8 mouse cellular contexts compared by ENCODE assay signal in the genomic region with DNA sequence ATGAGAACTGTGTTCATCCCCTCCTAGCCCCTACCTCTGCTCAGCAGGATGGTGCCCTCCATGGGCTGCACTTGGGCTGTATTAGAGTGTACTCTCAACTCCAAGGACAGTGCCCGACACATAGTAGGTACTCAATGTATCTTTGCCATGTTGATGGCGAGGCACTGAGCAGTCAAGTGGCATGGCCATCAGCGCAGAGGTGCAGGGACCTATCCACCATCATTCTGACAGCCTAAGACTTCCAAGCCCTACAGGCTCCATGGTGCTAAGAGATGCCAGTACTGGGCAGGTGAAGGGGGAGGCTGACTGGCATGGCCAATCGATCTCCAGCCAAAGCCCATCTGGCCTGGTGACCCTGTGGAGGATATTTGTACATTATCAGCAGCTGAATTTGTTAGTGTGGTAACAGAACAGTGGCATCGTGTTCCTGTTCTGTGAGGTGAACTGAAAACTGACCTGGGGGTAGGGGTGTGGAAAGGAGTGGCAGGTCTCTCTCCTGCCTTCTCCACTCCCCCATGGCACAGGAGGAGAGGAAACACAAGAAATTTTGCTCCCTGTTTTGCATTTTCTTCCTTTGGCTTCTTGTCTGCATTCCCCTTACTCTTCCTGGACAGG.
A peak's percentile ranks its signal among the peaks of the same experiment; 100 is the strongest.
DNase-seq lines count a peak whose midpoint lies in the region; ATAC-seq and TF ChIP-seq lines count a peak whose summit lies in the region.
"Had no signal": no experiment of that assay in that cellular context is flagged by ENCODE, and none has a peak within 500 bp of the region (broad histone marks: within the 10 kb centered on the region; RNA-seq: fewer than 3 reads in every experiment).

No protein-coding gene starts in this region.

- no peak overlapping the region for H3K4me3 ChIP-seq in kidney, adult 2 months (ENCODE audit: insufficient read depth, low read depth, low read length)
- H3K4me3 ChIP-seq in cortical plate, adult 2 months (ENCODE audit: insufficient read depth, low read length), result no peak overlapping the region
- no peak overlapping the region for H3K4me3 ChIP-seq in embryonic facial prominence, embryonic 12.5 days
- H3K4me3 ChIP-seq in liver, embryonic 13.5 days (replicated peaks), result no peak overlapping the region

- peak overlapping the region; percentile 24; the same call in 1 of the 2 replicates for H3K9ac ChIP-seq in embryonic facial prominence, embryonic 12.5 days
- no peak overlapping the region for H3K9ac ChIP-seq in liver, embryonic 13.5 days

- no peak overlapping the region for H3K4me2 ChIP-seq in embryonic facial prominence, embryonic 12.5 days (replicated peaks)
- H3K4me2 ChIP-seq in liver, embryonic 13.5 days, result no peak overlapping the region

- DNase-seq in kidney, adult 2 months, result no peak
- DNase-seq in kidney, postnatal 10 days, result no peak
- DNase-seq in liver, embryonic 13.5 days, result no peak
- DNase-seq in ovary, postnatal 10 days (ENCODE audit: low spot score), result no peak
- DNase-seq in left cerebral cortex, postnatal 14 days (ENCODE audit: low spot score in 2 of 2), result no peak

- H3K9me3 ChIP-seq in embryonic facial prominence, embryonic 12.5 days, result no peaks in the 10 kb centered on the region
- no peaks in the 10 kb centered on the region for H3K9me3 ChIP-seq in liver, embryonic 13.5 days (replicated peaks)

- peak overlapping the region; percentile 65 for H3K27ac ChIP-seq in kidney, adult 2 months (ENCODE audit: insufficient read depth, low read depth, low read length)
- H3K27ac ChIP-seq in cortical plate, adult 2 months (ENCODE audit: insufficient read depth, low read length), result peak overlapping the region; percentile 60
- peak overlapping the region; percentile 0; the same call in 1 of the 2 replicates for H3K27ac ChIP-seq in embryonic facial prominence, embryonic 12.5 days
- H3K27ac ChIP-seq in liver, embryonic 13.5 days, result peak overlapping the region; percentile 63

- peaks cover 48% of the 10 kb centered on the region for H3K4me1 ChIP-seq in kidney, adult 2 months (ENCODE audit: control insufficient read depth, insufficient read depth, low read length)
- peaks cover 9% of the 10 kb centered on the region for H3K4me1 ChIP-seq in cortical plate, adult 2 months (ENCODE audit: control insufficient read depth, insufficient read depth, low read length)
- H3K4me1 ChIP-seq in embryonic facial prominence, embryonic 12.5 days, result peaks cover 14% of the 10 kb centered on the region
- peaks cover 13% of the 10 kb centered on the region for H3K4me1 ChIP-seq in liver, embryonic 13.5 days (replicated peaks)

- H3K27me3 ChIP-seq in kidney, adult 2 months (replicated peaks; ENCODE audit: control insufficient read depth, insufficient read depth, low read length), result no peaks in the 10 kb centered on the region
- H3K27me3 ChIP-seq in embryonic facial prominence, embryonic 12.5 days, result no peaks in the 10 kb centered on the region
- no peaks in the 10 kb centered on the region for H3K27me3 ChIP-seq in liver, embryonic 13.5 days
- H3K27me3 ChIP-seq: Patski had no signal

- no peak for ATAC-seq in embryonic facial prominence, embryonic 12.5 days (ENCODE audit: insufficient number of reproducible peaks, insufficient read depth, low FRiP score, low TSS enrichment)
- ATAC-seq in liver, embryonic 13.5 days (ENCODE audit: low read depth), result peak; percentile 34
- ATAC-seq: Patski had no signal

- no peak for TF ChIP-seq CTCF in kidney, adult 2 months (conservative IDR thresholded peaks at IDR 0.05; ENCODE audit: insufficient read depth, insufficient read length, low read depth, low read length)
- no peak for TF ChIP-seq CTCF in cortical plate, adult 2 months (IDR thresholded peaks at IDR 0.05; ENCODE audit: extremely low read depth, insufficient read depth, low read length)

- 69% methylated on average over 5 of the region's 5 CpGs for WGBS in kidney, adult 2 months
- WGBS in embryonic facial prominence, embryonic 12.5 days, result 79% methylated on average over 5 of the region's 5 CpGs
- 75% methylated on average over 5 of the region's 5 CpGs for WGBS in liver, embryonic 13.5 days (ENCODE audit: insufficient replicate concordance)

- H3K36me3 ChIP-seq in kidney, adult 2 months (ENCODE audit: control insufficient read depth, insufficient read depth, low read length), result no peaks in the 10 kb centered on the region; the same call in 1 of the 2 replicates
- peaks cover 23% of the 10 kb centered on the region for H3K36me3 ChIP-seq in embryonic facial prominence, embryonic 12.5 days
- peaks cover 20% of the 10 kb centered on the region for H3K36me3 ChIP-seq in liver, embryonic 13.5 days

- intact Hi-C loops in left cerebral cortex, postnatal 14 days (cut with DNase I), result no loop called here

- TF ChIP-seq POLR2A in kidney, adult 2 months (IDR thresholded peaks at IDR 0.05; ENCODE audit: low read depth, low read length), result no peak
- no peak for TF ChIP-seq POLR2A in cortical plate, adult 2 months (IDR thresholded peaks at IDR 0.05; ENCODE audit: extremely low read depth, insufficient read depth, low read length)

Comparison
In these comparisons a context has a peak if more than half of its experiments do, and no peak if none do; other contexts are left out.
1. H3K27ac ChIP-seq: peak in every context shown above with its lines; median percentile 65 in kidney, adult 2 months; 63 in liver, embryonic 13.5 days; 60 in cortical plate, adult 2 months; 0 in embryonic facial prominence, embryonic 12.5 days.